Mouse (Mus musculus) mature B cell (primary cell): Measurements from ENCODE around the gene Aplp1.

ENCODE experiments used
- in situ Hi-C: fragments of 300-500 bp; cut with MboI; formaldehyde crosslinking; loops from 2 replicates; pipeline ENCODE4 v1.14.3; 2019

The Aplp1 gene

GRCm38 (mm10) chr7:30450241-30450640 lies 4.9 kb upstream of the Aplp1 start:
- in situ Hi-C loops, result no loop called here

GRCm38 (mm10) chr7:30444154-30444970 lies 973 bp downstream of the Aplp1 start:
- in situ Hi-C loops, result no loop called here

GRCm38 (mm10) chr7:30443696-30444095 lies 1.6 kb downstream of the Aplp1 start:
- in situ Hi-C loops, result no loop called here

- in situ Hi-C loops, result no loop called here
Measured at GRCm38 (mm10) chr7:30440697-30441096, 4.6 kb downstream of the Aplp1 start.

- in situ Hi-C loops, result loop anchor here (5.0 kb wide), 1 partner anchor 43 kb away; no protein-coding TSS in a partner anchor
Measured at GRCm38 (mm10) chr7:30439734-30440133, 5.6 kb downstream of the Aplp1 start.

GRCm38 (mm10) chr7:30436879-30437278 lies 8.5 kb downstream of the Aplp1 start:
- in situ Hi-C loops, result loop anchor here (5.0 kb wide), 1 partner anchor 45 kb away; no protein-coding TSS in a partner anchor

GRCm38 (mm10) chr7:30435156-30435555 lies 10.2 kb downstream of the Aplp1 start:
- in situ Hi-C loops, result loop anchor here (5.0 kb wide), 1 partner anchor 47 kb away; no protein-coding TSS in a partner anchor

- in situ Hi-C loops, result loop anchor here (5.0 kb wide), 1 partner anchor 48 kb away; no protein-coding TSS in a partner anchor
Measured at GRCm38 (mm10) chr7:30434701-30435100, 10.6 kb downstream of the Aplp1 start.

DNA sequence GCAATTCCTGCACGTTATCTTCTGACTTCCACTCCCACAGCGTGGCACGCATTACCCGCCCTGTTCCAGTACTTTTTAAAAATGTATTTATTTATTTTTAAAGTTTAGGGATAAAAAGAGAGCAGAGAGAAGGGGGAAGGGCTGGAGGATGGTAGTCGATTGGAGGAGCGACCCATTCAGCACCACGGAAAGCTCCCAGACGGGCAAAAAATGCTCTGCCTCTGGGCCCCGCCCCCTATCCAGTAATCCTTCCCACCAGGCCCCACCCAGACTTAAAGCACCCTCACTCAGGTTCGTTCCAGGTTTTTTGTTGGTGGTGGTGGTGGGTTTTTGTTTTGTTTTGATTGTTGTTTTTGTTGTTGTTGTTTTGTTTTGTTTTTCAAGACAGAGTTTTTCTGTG lies 11.1 kb downstream of the Aplp1 start:
- in situ Hi-C loops, result no loop called here

DNA sequence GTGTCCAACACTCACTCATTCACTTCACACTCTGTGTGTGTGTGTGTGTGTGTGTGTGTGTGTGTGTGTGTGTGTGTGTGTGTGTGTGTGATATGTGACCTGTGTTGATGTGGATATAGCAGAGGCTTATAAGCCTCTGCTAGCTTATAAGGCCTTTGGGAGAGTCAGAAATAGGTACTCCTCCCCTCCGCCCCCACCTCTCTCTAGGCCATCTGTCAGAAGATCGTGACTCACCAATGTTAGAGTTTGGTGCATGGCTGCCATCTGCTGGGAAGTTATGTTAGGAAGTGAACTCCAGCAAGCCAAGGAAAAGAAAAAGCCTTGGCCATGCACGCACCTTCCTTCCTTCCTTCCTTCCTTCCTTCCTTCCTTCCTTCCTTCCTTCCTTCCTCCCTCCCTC lies 13.5 kb downstream of the Aplp1 start:
- in situ Hi-C loops, result no loop called here

- in situ Hi-C loops, result no loop called here
Measured at GRCm38 (mm10) chr7:30430191-30430590, 15.1 kb downstream of the Aplp1 start.

GRCm38 (mm10) chr7:30429327-30429726 lies 16.0 kb downstream of the Aplp1 start:
- in situ Hi-C loops, result loop anchor here (5.0 to 10.0 kb wide), 2 partner anchors 37 to 55 kb away; no protein-coding TSS in a partner anchor

DNA sequence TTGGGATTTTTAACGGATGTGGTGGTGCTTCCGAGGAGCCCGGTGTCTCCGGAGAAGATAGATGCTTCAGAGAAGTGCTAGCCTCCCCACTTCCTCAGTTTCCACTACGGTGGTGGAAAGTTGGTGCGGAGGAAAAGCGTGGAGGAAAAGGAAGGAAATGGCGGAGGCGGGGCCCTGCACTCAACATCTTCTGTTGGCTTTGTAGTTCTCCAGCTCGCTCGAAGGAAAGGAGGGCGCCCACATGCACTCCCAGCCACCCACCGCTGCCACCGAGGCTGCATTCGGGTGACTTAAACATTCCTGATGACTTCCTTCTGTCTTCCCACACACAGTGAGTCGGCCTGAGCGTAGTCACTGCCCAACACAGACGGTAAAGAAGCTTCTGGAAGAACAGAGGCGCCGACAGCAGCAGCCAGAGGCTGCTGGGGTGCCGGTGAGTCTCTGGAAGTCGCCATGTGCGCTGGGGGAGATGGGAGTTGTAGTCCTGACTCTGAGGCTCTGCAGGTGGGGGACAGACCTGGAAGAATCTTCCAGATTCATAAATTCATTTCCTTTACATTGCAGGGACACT lies 22.2 kb downstream of the Aplp1 start:
- in situ Hi-C loops, result loop anchor here (10.0 kb wide), 1 partner anchor 48 kb away; no protein-coding TSS in a partner anchor

GRCm38 (mm10) chr7:30422560-30422959 lies 22.8 kb downstream of the Aplp1 start:
- in situ Hi-C loops, result loop anchor here (10.0 kb wide), 1 partner anchor 48 kb away; no protein-coding TSS in a partner anchor

DNA sequence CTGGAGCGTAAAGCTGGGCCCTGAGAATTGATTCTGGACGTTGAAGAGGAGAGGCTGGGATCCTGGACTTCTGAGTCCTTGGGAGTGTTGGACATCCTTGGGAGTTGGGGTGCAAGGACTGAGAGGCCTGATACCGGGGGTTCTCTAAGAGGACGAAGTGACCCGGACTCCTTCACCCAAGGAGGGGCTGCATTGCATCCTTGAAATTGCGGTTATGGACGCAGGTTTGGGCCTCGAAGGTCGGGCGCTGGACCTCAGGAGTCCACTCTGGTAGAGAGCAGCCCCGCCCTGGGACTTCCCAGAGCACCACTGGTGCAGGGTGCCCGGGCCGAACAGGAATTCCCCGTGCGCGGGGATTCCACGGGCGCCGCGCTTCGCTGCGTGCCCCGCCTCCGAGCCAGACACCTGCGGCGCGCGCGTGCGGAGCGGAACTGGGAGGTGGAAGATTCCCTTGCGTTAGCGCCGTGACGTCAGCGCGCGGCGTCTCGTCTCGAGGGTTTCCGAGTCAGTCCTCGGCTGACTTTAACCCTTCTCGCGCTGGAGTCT lies 23.4 kb downstream of the Aplp1 start:
- in situ Hi-C loops, result loop anchor here (10.0 kb wide), 1 partner anchor 47 kb away; no protein-coding TSS in a partner anchor

GRCm38 (mm10) chr7:30421175-30421889 lies 24.0 kb downstream of the Aplp1 start, which contains the start of gene Nfkbid:
Gene Nfkbid (plus strand): TSS chr7:30421732.
- in situ Hi-C loops, result loop anchor here (10.0 kb wide), 1 partner anchor 47 kb away; no protein-coding TSS in a partner anchor

- in situ Hi-C loops, result loop anchor here (10.0 kb wide), 1 partner anchor 46 kb away; no protein-coding TSS in a partner anchor
Measured at GRCm38 (mm10) chr7:30420673-30421072, 24.7 kb downstream of the Aplp1 start.

GRCm38 (mm10) chr7:30419561-30420499 lies 25.5 kb downstream of the Aplp1 start, which contains the start of gene Hcst:
Gene Hcst (minus strand): TSS chr7:30419854.
- in situ Hi-C loops, result loop anchor here (10.0 kb wide), 1 partner anchor 45 kb away; no protein-coding TSS in a partner anchor

GRCm38 (mm10) chr7:30417856-30418255 lies 27.5 kb downstream of the Aplp1 start:
- in situ Hi-C loops, result no loop called here

DNA sequence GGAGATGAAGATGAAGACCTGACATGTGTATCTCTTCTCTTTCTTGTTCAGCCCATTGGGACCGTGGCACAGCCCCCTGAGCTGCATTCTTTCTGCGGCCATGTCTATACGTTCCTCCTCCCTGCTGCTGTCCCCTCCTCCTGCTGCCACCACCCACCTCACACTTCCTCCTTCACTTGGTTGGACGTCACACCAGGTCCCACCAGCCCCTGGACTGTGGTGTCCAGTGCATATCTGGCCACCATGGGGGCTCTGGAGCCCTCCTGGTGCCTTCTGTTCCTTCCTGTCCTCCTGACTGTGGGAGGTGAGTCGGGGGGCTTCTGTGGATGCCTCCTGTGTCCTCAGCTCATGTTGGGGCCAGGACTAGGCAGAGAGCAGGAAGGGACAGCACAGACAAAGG lies 31.7 kb downstream of the Aplp1 start, which contains the start of gene Tyrobp:
Tyrobp (plus strand) TSS at position 165 of the 400 bp plus-strand sequence.
- in situ Hi-C loops, result no loop called here
